20 mouse cellular contexts compared by ENCODE assay signal in the genomic region with DNA sequence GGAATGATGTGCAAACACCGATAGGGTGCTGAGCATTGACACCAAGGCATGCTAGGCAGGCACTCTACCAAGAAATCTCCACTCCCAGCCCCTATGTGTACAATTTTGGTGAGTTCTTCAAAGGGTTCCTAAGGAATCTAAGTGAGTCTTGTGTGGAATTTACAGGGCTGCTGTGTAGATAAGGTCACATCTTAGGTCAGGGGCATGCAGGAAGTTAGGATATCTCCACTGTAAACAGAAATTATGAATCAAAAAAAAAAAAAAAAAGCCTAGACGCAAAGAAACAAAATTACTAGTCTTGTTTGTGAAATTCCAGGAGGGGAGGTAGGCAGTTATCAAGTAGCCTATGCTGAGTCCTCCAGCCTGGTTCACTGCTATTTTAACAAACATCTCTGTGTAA. TPM values are rescaled to one million over a fixed set of nuclear protein-coding genes. Genes with fewer than 3 reads are reported as not detected.
DNase-seq lines count a peak whose midpoint lies in the region; ATAC-seq and TF ChIP-seq lines count a peak whose summit lies in the region.
"Had no signal": no experiment of that assay in that cellular context is flagged by ENCODE, and none has a peak within 500 bp of the region (broad histone marks: within the 10 kb centered on the region; RNA-seq: fewer than 3 reads in every experiment).

No protein-coding gene starts in this region.

- H3K4me3 ChIP-seq in liver, embryonic 15.5 days (replicated peaks), result no peak overlapping the region
- H3K4me3 ChIP-seq in liver, embryonic 12.5 days, result no peak overlapping the region
- H3K4me3 ChIP-seq in testis, adult 2 months (ENCODE audit: control insufficient read depth, low read depth, low read length), result no peak overlapping the region
- no peak overlapping the region for H3K4me3 ChIP-seq in gastrocnemius, adult 2 months
- H3K4me3 ChIP-seq: embryonic facial prominence, embryonic 10.5 days; embryonic facial prominence, embryonic 12.5 days; forebrain, embryonic 13.5 days; forebrain, embryonic 15.5 days had no signal

- 50% methylated on average over 2 of the region's 2 CpGs for WGBS in liver, embryonic 15.5 days (ENCODE audit: insufficient replicate concordance)
- 55% methylated on average over 2 of the region's 2 CpGs for WGBS in liver, embryonic 12.5 days (ENCODE audit: insufficient replicate concordance)

- peaks cover 21% of the 10 kb centered on the region for H3K4me1 ChIP-seq in liver, embryonic 15.5 days (replicated peaks)
- H3K4me1 ChIP-seq in liver, embryonic 12.5 days, result peaks cover 28% of the 10 kb centered on the region
- no peaks in the 10 kb centered on the region for H3K4me1 ChIP-seq in testis, adult 2 months (ENCODE audit: control insufficient read depth, insufficient read depth, low read length)
- H3K4me1 ChIP-seq: embryonic facial prominence, embryonic 10.5 days; embryonic facial prominence, embryonic 12.5 days; forebrain, embryonic 13.5 days; forebrain, embryonic 15.5 days had no signal

- H3K9me3 ChIP-seq in liver, embryonic 15.5 days (replicated peaks), result no peaks in the 10 kb centered on the region
- H3K9me3 ChIP-seq in liver, embryonic 12.5 days (replicated peaks), result no peaks in the 10 kb centered on the region
- H3K9me3 ChIP-seq: embryonic facial prominence, embryonic 10.5 days; embryonic facial prominence, embryonic 12.5 days; forebrain, embryonic 13.5 days; forebrain, embryonic 15.5 days had no signal

- H3K36me3 ChIP-seq in liver, embryonic 15.5 days (replicated peaks), result no peaks in the 10 kb centered on the region
- H3K36me3 ChIP-seq in liver, embryonic 12.5 days, result no peaks in the 10 kb centered on the region
- H3K36me3 ChIP-seq in testis, adult 2 months (ENCODE audit: control insufficient read depth, insufficient read depth, low read length), result no peaks in the 10 kb centered on the region
- H3K36me3 ChIP-seq: embryonic facial prominence, embryonic 10.5 days; embryonic facial prominence, embryonic 12.5 days; forebrain, embryonic 15.5 days had no signal

- H3K9ac ChIP-seq in liver, embryonic 15.5 days, result no peak overlapping the region
- no peak overlapping the region for H3K9ac ChIP-seq in liver, embryonic 12.5 days
- H3K9ac ChIP-seq: embryonic facial prominence, embryonic 12.5 days; forebrain, embryonic 13.5 days; forebrain, embryonic 15.5 days; forebrain, postnatal 0 days had no signal

- no peak overlapping the region for H3K4me2 ChIP-seq in liver, embryonic 15.5 days
- H3K4me2 ChIP-seq in liver, embryonic 12.5 days, result no peak overlapping the region
- H3K4me2 ChIP-seq: embryonic facial prominence, embryonic 12.5 days; forebrain, embryonic 13.5 days; forebrain, embryonic 15.5 days had no signal

- TF ChIP-seq CTCF in testis, adult 2 months (IDR thresholded peaks at IDR 0.05; ENCODE audit: control insufficient read depth, insufficient read depth, insufficient replicate concordance, low read depth, low read length), result no peak
- no peak for TF ChIP-seq CTCF in gastrocnemius, adult 2 months (IDR thresholded peaks at IDR 0.05)

- TF ChIP-seq POLR2A in testis, adult 2 months (IDR thresholded peaks at IDR 0.05; ENCODE audit: control insufficient read depth, low read depth, low read length), result no peak

- no peaks in the 10 kb centered on the region for H3K27me3 ChIP-seq in liver, embryonic 15.5 days
- no peaks in the 10 kb centered on the region for H3K27me3 ChIP-seq in liver, embryonic 12.5 days (replicated peaks)
- no peaks in the 10 kb centered on the region for H3K27me3 ChIP-seq in testis, adult 2 months (ENCODE audit: control insufficient read depth, insufficient read depth, low read length)
- H3K27me3 ChIP-seq: embryonic facial prominence, embryonic 12.5 days; forebrain, embryonic 13.5 days; forebrain, embryonic 15.5 days; Patski had no signal

- intact Hi-C loops in gastrocnemius, adult 2 months (cut with DNase I), result no loop called here

- ATAC-seq in liver, embryonic 15.5 days (ENCODE audit: insufficient read depth), result no peak
- no peak for ATAC-seq in liver, embryonic 12.5 days
- ATAC-seq: activated CD4-positive, CD25-positive, alpha-beta regulatory T cell, adult 4 months; forebrain, embryonic 13.5 days; forebrain, embryonic 15.5 days; forebrain, postnatal 0 days; Patski had no signal

- 0 out of 2 replicates have a peak overlapping the region, but pooled peaks have one; percentile 6 for H3K27ac ChIP-seq in liver, embryonic 15.5 days (replicated peaks)
- H3K27ac ChIP-seq in liver, embryonic 12.5 days, result no peak overlapping the region
- H3K27ac ChIP-seq in testis, adult 2 months (ENCODE audit: control insufficient read depth, insufficient read depth, low read depth, low read length), result 0 out of 2 replicates have a peak overlapping the region, but pooled peaks have one; percentile 4
- no peak overlapping the region for H3K27ac ChIP-seq in gastrocnemius, adult 2 months
- H3K27ac ChIP-seq: embryonic facial prominence, embryonic 10.5 days; embryonic facial prominence, embryonic 12.5 days; forebrain, embryonic 13.5 days; forebrain, embryonic 15.5 days had no signal

- DNase-seq in testis, postnatal 10 days (ENCODE audit: low spot score), result no peak
- no peak for DNase-seq in gastrocnemius, adult 2 months
- DNase-seq: adrenal gland, adult 8-10 months; adrenal gland, postnatal 14 days; adrenal gland, postnatal 36 days; cerebellum, adult 11-12 months; cerebellum, adult 2 months; cerebellum, adult 9-10 months; cerebellum, postnatal 10 days; cerebellum, postnatal 25 days; forebrain, postnatal 0 days had no signal

RNA-seq across cellular contexts. Expression of a gene that starts 28.6 kb away (rescaled TPM):
- 22.9 and 23.7 TPM in 2 replicates for polyA plus RNA-seq in liver, embryonic 15.5 days (2015; fragmentation: Nextera tagmentation; extraction: Ambion mirVana)
- 16.8 and 19.9 TPM in 2 replicates for polyA plus RNA-seq in liver, embryonic 12.5 days (2016; fragmentation: Nextera tagmentation; extraction: Ambion mirVana)
- polyA plus RNA-seq in testis, adult 2 months (2012; rRNA removed), result 1.4 TPM in 2 replicates
- total RNA-seq in gastrocnemius, adult 2 months (2021), result 1 to 10 TPM; 4.4 to 8.6 TPM

RNA-seq across cellular contexts. Expression of a gene that starts 30.2 kb away (rescaled TPM):
- 33.7 and 42.4 TPM in 2 replicates for polyA plus RNA-seq in liver, embryonic 15.5 days (2015; fragmentation: Nextera tagmentation; extraction: Ambion mirVana)
- 38.0 and 43.1 TPM in 2 replicates for polyA plus RNA-seq in liver, embryonic 12.5 days (2016; fragmentation: Nextera tagmentation; extraction: Ambion mirVana)
- 13.7 and 14.1 TPM in 2 replicates for polyA plus RNA-seq in testis, adult 2 months (2012; rRNA removed)
- total RNA-seq in gastrocnemius, adult 2 months (2021), result 10 to 100 TPM; 45.4 to 50.9 TPM

RNA-seq across cellular contexts. Expression of a gene that starts 45.3 kb away (rescaled TPM):
- polyA plus RNA-seq in liver, embryonic 15.5 days (2015; fragmentation: Nextera tagmentation; extraction: Ambion mirVana), result 379 and 391 TPM in 2 replicates
- 577 and 600 TPM in 2 replicates for polyA plus RNA-seq in liver, embryonic 12.5 days (2016; fragmentation: Nextera tagmentation; extraction: Ambion mirVana)
- polyA plus RNA-seq in testis, adult 2 months (2012; rRNA removed), result 54.0 and 59.4 TPM in 2 replicates
- 10 to 100 TPM; 29.7 to 40.0 TPM for total RNA-seq in gastrocnemius, adult 2 months (2021)

RNA-seq across cellular contexts. Expression of a gene that starts 48.5 kb away (rescaled TPM):
- polyA plus RNA-seq in liver, embryonic 15.5 days (2015; fragmentation: Nextera tagmentation; extraction: Ambion mirVana), result 8.5 and 9.1 TPM in 2 replicates
- 14.2 and 15.0 TPM in 2 replicates for polyA plus RNA-seq in liver, embryonic 12.5 days (2016; fragmentation: Nextera tagmentation; extraction: Ambion mirVana)
- polyA plus RNA-seq in testis, adult 2 months (2012; rRNA removed), result 73.7 and 81.1 TPM in 2 replicates
- 1 to 10 TPM; 3.6 to 4.4 TPM for total RNA-seq in gastrocnemius, adult 2 months (2021)

Comparison
In these comparisons a context has a peak if more than half of its experiments do, and no peak if none do; other contexts are left out.
1. H3K27ac ChIP-seq: peak in liver, embryonic 15.5 days (single experiment) and testis, adult 2 months (single experiment); none in liver, embryonic 12.5 days (single experiment) and gastrocnemius, adult 2 months (single experiment).